Mouse (Mus musculus) heart, postnatal 25 days (tissue): ENCODE measurements around the gene Crebzf. TPM values are rescaled to one million over a fixed set of nuclear protein-coding genes. Genes with fewer than 3 reads are reported as not detected.
A peak's percentile ranks its signal among the peaks of the same experiment; 100 is the strongest.

ENCODE experiments used
- DNase-seq: peaks from one replicate; pipeline ENCODE4 v3.0.0; 2022; ENCODE audit warnings: low spot score
- intact Hi-C: fragments of 180-260 bp; cut with DNase I; formaldehyde crosslinking; loops from one replicate; pipeline ENCODE4 v1.15.1; 2025
- total RNA-seq, 2 experiments: library from RNA; stranded (reverse); gene quantifications; 2 replicates each; pipeline ENCODE4 v1.2.3; 2021

Gene Crebzf
- total RNA-seq, 2 experiments from 2014 or later, result 20.9 to 22.4 TPM

- intact Hi-C loops, result loop anchor here (1.0 to 2.0 kb wide), 2 partner anchors 19 to 33 kb away; partner anchors contain the start of gene Tmem126a
- peak; percentile 99 for DNase-seq
Observed at GRCm38 (mm10) chr7:90475793-90476312, 33.3 kb downstream of the Crebzf start, which contains the start of gene Tmem126b. Tmem126b (minus strand) TSS chr7:90476001.

- DNase-seq, result no peak
- intact Hi-C loops, result loop anchor here (2.0 kb wide), 1 partner anchor 20 kb away; the partner anchor contains the start of gene Tmem126a
Observed at GRCm38 (mm10) chr7:90476313-90477245, 34.0 kb downstream of the Crebzf start, which contains the start of gene Dlg2. Dlg2 (plus strand) TSS chr7:90476672.

- intact Hi-C loops, result no loop called here
Observed at GRCm38 (mm10) chr7:90482607-90483006, 40.1 kb downstream of the Crebzf start.

More at GRCm38 (mm10) chr7:90482607-90483006, 40.1 kb downstream of the Crebzf start:
- DNase-seq, result no peak

Other genes starting within 250 kb of the Crebzf start
- gene Ccdc83, start 177.0 kb upstream of the Crebzf start, total RNA-seq, result under 1 TPM in 1 of 2 experiments, not detected in 1; 0.29 TPM
- gene Sytl2, start 140.5 kb upstream of the Crebzf start, total RNA-seq, result 1 to 10 TPM; 2.5 to 3.2 TPM
- under 1 TPM; 0.26 to 0.28 TPM for gene Ccdc89, start 16.2 kb upstream of the Crebzf start, total RNA-seq
- 100 to 1,000 TPM; 128 TPM for gene Tmem126a, start 14.5 kb downstream of the Crebzf start, total RNA-seq
- gene Tmem126b, start 33.3 kb downstream of the Crebzf start, total RNA-seq, result 10 to 100 TPM; 24.1 to 27.0 TPM
- gene Dlg2, start 33.9 kb downstream of the Crebzf start, total RNA-seq, result 1 to 10 TPM; 1.0 to 1.9 TPM